Comparison of ENCODE assay signal across 8 mouse cellular contexts in genomic region chr2:26587044-26587405, GRCm38 (mm10). TPM values are rescaled to one million over a fixed set of nuclear protein-coding genes. Genes with fewer than 3 reads are reported as not detected.
A peak's percentile ranks its signal among the peaks of the same experiment; 100 is the strongest.
DNase-seq lines count a peak whose midpoint lies in the region; ATAC-seq lines count a peak whose summit lies in the region.
"Had no signal": no experiment of that assay in that cellular context is flagged by ENCODE, and none has a peak within 500 bp of the region (broad histone marks: within the 10 kb centered on the region; RNA-seq: fewer than 3 reads in every experiment).

No protein-coding gene starts in this region.

- H3K4me1 ChIP-seq in lung, embryonic 16.5 days (replicated peaks; ENCODE audit: control insufficient read depth, insufficient read depth, low read length) = peaks cover 21% of the 10 kb centered on the region
- no peaks in the 10 kb centered on the region for H3K4me1 ChIP-seq in brown adipose tissue, adult 24 weeks (ENCODE audit: control insufficient read depth, insufficient read depth, insufficient read length, low read length)
- peaks cover 48% of the 10 kb centered on the region for H3K4me1 ChIP-seq in hindbrain, embryonic 10.5 days (replicated peaks)

- no peaks in the 10 kb centered on the region for H3K9me3 ChIP-seq in lung, embryonic 16.5 days (ENCODE audit: control insufficient read depth, low read length)
- H3K9me3 ChIP-seq in hindbrain, embryonic 10.5 days = no peaks in the 10 kb centered on the region

- H3K4me2 ChIP-seq in lung, embryonic 16.5 days (ENCODE audit: low read depth, low read length) = peak overlapping the region; percentile 84

- DNase-seq in lung, postnatal 25 days (ENCODE audit: low spot score) = no peak
- DNase-seq in hindbrain, embryonic 10.5 days (ENCODE audit: low spot score) = no peak
- no peak for DNase-seq in urinary bladder, adult 2 months (ENCODE audit: low spot score)
- DNase-seq in layer of hippocampus, adult 9-11 months = no peak

- WGBS in lung, embryonic 16.5 days = 4% methylated on average over 11 of the region's 11 CpGs
- 5% methylated on average over 11 of the region's 11 CpGs for WGBS in hindbrain, embryonic 10.5 days

- peaks cover 9% of the 10 kb centered on the region for H3K36me3 ChIP-seq in lung, embryonic 16.5 days (ENCODE audit: control insufficient read depth, insufficient read depth, low read length)
- no peaks in the 10 kb centered on the region for H3K36me3 ChIP-seq in hindbrain, embryonic 10.5 days

- ATAC-seq in lung, embryonic 16.5 days (ENCODE audit: low read depth) = peak; percentile 23; the same call in 1 of the 2 replicates
- peak; percentile 56 for ATAC-seq in megakaryocyte-erythroid progenitor cell, adult 5-6 weeks (replicated peaks; ENCODE audit: low FRiP score, low TSS enrichment, poor library complexity, severe bottlenecking)

- no peaks in the 10 kb centered on the region for H3K27me3 ChIP-seq in lung, embryonic 16.5 days (ENCODE audit: control insufficient read depth, insufficient read depth, low read depth, low read length)
- H3K27me3 ChIP-seq in hindbrain, embryonic 10.5 days (ENCODE audit: insufficient read depth, poor library complexity, severe bottlenecking) = peaks cover 5% of the 10 kb centered on the region; the same call in 1 of the 2 replicates

- H3K27ac ChIP-seq in lung, embryonic 16.5 days (ENCODE audit: low read length) = peak overlapping the region; percentile 87
- peak overlapping the region; percentile 42 for H3K27ac ChIP-seq in brown adipose tissue, adult 24 weeks (replicated peaks; ENCODE audit: low read depth, low read length)
- peak overlapping the region; percentile 90 for H3K27ac ChIP-seq in hindbrain, embryonic 10.5 days
- H3K27ac ChIP-seq: macrophage had no signal

- peak overlapping the region; percentile 71 for H3K4me3 ChIP-seq in lung, embryonic 16.5 days (ENCODE audit: low read length)
- H3K4me3 ChIP-seq in brown adipose tissue, adult 24 weeks (ENCODE audit: insufficient read depth, low read depth, low read length) = peak overlapping the region; percentile 70
- peak overlapping the region; percentile 67 for H3K4me3 ChIP-seq in hindbrain, embryonic 10.5 days

- H3K9ac ChIP-seq in lung, embryonic 16.5 days (ENCODE audit: low read length) = peak overlapping the region; percentile 83

RNA-seq across cellular contexts. Expression of gene Gm20532, which starts 0.6 kb away (rescaled TPM):
- not detected in 2 replicates for polyA plus RNA-seq in lung, embryonic 16.5 days (2015; fragmentation: Nextera tagmentation; extraction: Ambion mirVana)
- polyA plus RNA-seq in brown adipose tissue, adult 24 weeks (2012; ENCODE audit: insufficient read depth, insufficient read length, missing spikeins) = not detected in 2 replicates
- polyA plus RNA-seq in hindbrain, embryonic 10.5 days (2016; fragmentation: Nextera tagmentation; extraction: Ambion mirVana) = not detected in 2 replicates
- total RNA-seq in megakaryocyte-erythroid progenitor cell, adult 5-6 weeks (2014; fragmentation: Nextera tagmentation) = not detected in 2 replicates
- not detected in 2 replicates for total RNA-seq in megakaryocyte-erythroid progenitor cell, adult 5-6 weeks (2017)
- not detected in 2 replicates for polyA plus RNA-seq in urinary bladder, adult 2 months (2012; rRNA removed)

RNA-seq across cellular contexts. Expression of gene Egfl7, which starts 7.2 kb away (rescaled TPM):
- 371 and 375 TPM in 2 replicates for polyA plus RNA-seq in lung, embryonic 16.5 days (2015; fragmentation: Nextera tagmentation; extraction: Ambion mirVana)
- polyA plus RNA-seq in brown adipose tissue, adult 24 weeks (2012; ENCODE audit: insufficient read depth, insufficient read length, missing spikeins) = 75.5 and 80.4 TPM in 2 replicates
- polyA plus RNA-seq in hindbrain, embryonic 10.5 days (2016; fragmentation: Nextera tagmentation; extraction: Ambion mirVana) = 78.3 and 101 TPM in 2 replicates
- total RNA-seq in megakaryocyte-erythroid progenitor cell, adult 5-6 weeks (2014; fragmentation: Nextera tagmentation) = 88.4 and 89.4 TPM in 2 replicates
- total RNA-seq in megakaryocyte-erythroid progenitor cell, adult 5-6 weeks (2017) = 31.8 and 63.1 TPM in 2 replicates
- polyA plus RNA-seq in urinary bladder, adult 2 months (2012; rRNA removed) = 155 and 208 TPM in 2 replicates

RNA-seq across cellular contexts. Expression of gene Agpat2, which starts 17.2 kb away (rescaled TPM):
- polyA plus RNA-seq in lung, embryonic 16.5 days (2015; fragmentation: Nextera tagmentation; extraction: Ambion mirVana) = 43.0 and 44.8 TPM in 2 replicates
- 2,029 and 2,407 TPM in 2 replicates for polyA plus RNA-seq in brown adipose tissue, adult 24 weeks (2012; ENCODE audit: insufficient read depth, insufficient read length, missing spikeins)
- polyA plus RNA-seq in hindbrain, embryonic 10.5 days (2016; fragmentation: Nextera tagmentation; extraction: Ambion mirVana) = 12.3 and 13.5 TPM in 2 replicates
- total RNA-seq in megakaryocyte-erythroid progenitor cell, adult 5-6 weeks (2014; fragmentation: Nextera tagmentation) = 14.8 and 15.2 TPM in 2 replicates
- 9.9 and 11.8 TPM in 2 replicates for total RNA-seq in megakaryocyte-erythroid progenitor cell, adult 5-6 weeks (2017)
- 48.3 and 63.6 TPM in 2 replicates for polyA plus RNA-seq in urinary bladder, adult 2 months (2012; rRNA removed)

RNA-seq across cellular contexts. Expression of gene Fam69b, which starts 41.2 kb away (rescaled TPM):
- 16.5 and 17.1 TPM in 2 replicates for polyA plus RNA-seq in lung, embryonic 16.5 days (2015; fragmentation: Nextera tagmentation; extraction: Ambion mirVana)
- 24.4 and 49.4 TPM in 2 replicates for polyA plus RNA-seq in brown adipose tissue, adult 24 weeks (2012; ENCODE audit: insufficient read depth, insufficient read length, missing spikeins)
- 32.8 and 48.5 TPM in 2 replicates for polyA plus RNA-seq in hindbrain, embryonic 10.5 days (2016; fragmentation: Nextera tagmentation; extraction: Ambion mirVana)
- total RNA-seq in megakaryocyte-erythroid progenitor cell, adult 5-6 weeks (2014; fragmentation: Nextera tagmentation) = 5.7 and 7.7 TPM in 2 replicates
- 6.8 and 8.0 TPM in 2 replicates for total RNA-seq in megakaryocyte-erythroid progenitor cell, adult 5-6 weeks (2017)
- 11.5 and 12.5 TPM in 2 replicates for polyA plus RNA-seq in urinary bladder, adult 2 months (2012; rRNA removed)
- polyA plus RNA-seq: macrophage had no signal

Comparison
In these comparisons a context has a peak if more than half of its experiments do, and no peak if none do; other contexts are left out.
1. RNA of gene Agpat2, which starts 17.2 kb away (polyA plus RNA-seq): 2,029 to 2,407 TPM in brown adipose tissue, adult 24 weeks; 48.3 to 63.6 TPM in urinary bladder, adult 2 months, 43.0 to 44.8 TPM in lung, embryonic 16.5 days and 12.3 to 13.5 TPM in hindbrain, embryonic 10.5 days; every median in the first group is over 10 times any median in the second.
2. Peak in every context shown above with its lines, with median percentiles within 50 percentile points of each other: H3K27ac ChIP-seq and H3K4me3 ChIP-seq.